Mouse (Mus musculus): ENCODE results near the gene Olfr1055. TPM values are rescaled to one million over a fixed set of nuclear protein-coding genes. Genes with fewer than 3 reads are reported as not detected.
"Not testable (repeated sequence)": the region's sequence is repeated elsewhere in the genome, so short reads cannot be mapped to it uniquely, and the experiment has no call there.

Gene Olfr1055
- not detected for total RNA-seq (2021)
- long read RNA-seq, result 0 reads

- no peak for DNase-seq (ENCODE audit: low spot score in 2 of 2)
These were observed at the start of gene Olfr1055 for GRCm38 (mm10) chr2:86350184-86350583. Gene Olfr1055, minus strand, starts transcription at chr2:86350284.

- DNase-seq (ENCODE audit: low spot score in 2 of 2), result no peak
These were observed 45.0 kb upstream of the Olfr1055 start for GRCm38 (mm10) chr2:86395114-86395513.

- DNase-seq (ENCODE audit: low spot score in 2 of 2), result not testable (repeated sequence)
These were observed 38.4 kb upstream of the Olfr1055 start, which contains the start of gene Olfr1058 for GRCm38 (mm10) chr2:86388461-86388860. Gene Olfr1058, minus strand, starts transcription at chr2:86388561.

- no peak for DNase-seq (ENCODE audit: low spot score in 2 of 2)
These were observed 28.2 kb upstream of the Olfr1055 start, which contains the start of gene Olfr1057 for GRCm38 (mm10) chr2:86378293-86378692. Gene Olfr1057, minus strand, starts transcription at chr2:86378393.

GRCm38 (mm10) chr2:86366342-86366741 lies 16.3 kb upstream of the Olfr1055 start:
- DNase-seq (ENCODE audit: low spot score in 2 of 2), result not testable (repeated sequence)

- DNase-seq (ENCODE audit: low spot score in 2 of 2), result no peak
These were observed 12.3 kb upstream of the Olfr1055 start, which contains the start of gene Olfr1056 for GRCm38 (mm10) chr2:86362369-86362768. Gene Olfr1056, minus strand, starts transcription at chr2:86362469.

GRCm38 (mm10) chr2:86351751-86352150 lies 1.7 kb upstream of the Olfr1055 start:
- not testable (repeated sequence) for DNase-seq (ENCODE audit: low spot score in 2 of 2)

- no peak for DNase-seq (ENCODE audit: low spot score in 2 of 2)
These were observed 14.8 kb downstream of the Olfr1055 start, which contains the start of gene Olfr1054 for GRCm38 (mm10) chr2:86335333-86335732. Gene Olfr1054, minus strand, starts transcription at chr2:86335433.

- no peak for DNase-seq (ENCODE audit: low spot score in 2 of 2)
These were observed 34.9 kb downstream of the Olfr1055 start, which contains the start of gene Olfr1053 for GRCm38 (mm10) chr2:86315184-86315583. Gene Olfr1053, minus strand, starts transcription at chr2:86315284.

Other genes with a start within 250 kb of the Olfr1055 start
- gene Olfr1039, start 214.4 kb downstream of the Olfr1055 start, total RNA-seq (2021), result not detected
- not detected for gene Olfr1040, start 203.6 kb downstream of the Olfr1055 start, total RNA-seq (2021)
- not detected for gene Olfr1042, start 188.4 kb downstream of the Olfr1055 start, total RNA-seq (2021)
- gene Olfr1043, start 182.8 kb downstream of the Olfr1055 start, total RNA-seq (2021), result not detected
- gene Olfr1044, start 172.5 kb downstream of the Olfr1055 start, total RNA-seq (2021), result not detected
- gene Olfr52, start 164.6 kb downstream of the Olfr1055 start, total RNA-seq (2021), result not detected
- not detected for gene Olfr1045, start 147.3 kb downstream of the Olfr1055 start, total RNA-seq (2021)
- not detected for gene Olfr1046, start 131.0 kb downstream of the Olfr1055 start, total RNA-seq (2021)
- gene Olfr1047, start 118.9 kb downstream of the Olfr1055 start, total RNA-seq (2021), result not detected
- gene Olfr1048, start 110.0 kb downstream of the Olfr1055 start, total RNA-seq (2021), result not detected
- gene Olfr1049, start 92.0 kb downstream of the Olfr1055 start, total RNA-seq (2021), result not detected
- not detected for gene Olfr1051, start 71.2 kb downstream of the Olfr1055 start, total RNA-seq (2021)
- not detected for gene Olfr1052, start 57.8 kb downstream of the Olfr1055 start, total RNA-seq (2021)
- gene Olfr1053, start 35.0 kb downstream of the Olfr1055 start, total RNA-seq (2021), result not detected
- not detected for gene Olfr1054, start 14.9 kb downstream of the Olfr1055 start, total RNA-seq (2021)
- not detected for gene Olfr1056, start 12.2 kb upstream of the Olfr1055 start, total RNA-seq (2021)
- gene Olfr1057, start 28.1 kb upstream of the Olfr1055 start, total RNA-seq (2021), result not detected
- gene Olfr1058, start 38.3 kb upstream of the Olfr1055 start, total RNA-seq (2021), result not detected
- not detected for gene Olfr1061, start 63.8 kb upstream of the Olfr1055 start, total RNA-seq (2021)
- not detected for gene Olfr1062, start 76.5 kb upstream of the Olfr1055 start, total RNA-seq (2021)
- gene Olfr1065, start 100.3 kb upstream of the Olfr1055 start, total RNA-seq (2021), result not detected
- gene Olfr1066, start 106.0 kb upstream of the Olfr1055 start, total RNA-seq (2021), result not detected
- gene Olfr228, start 137.1 kb upstream of the Olfr1055 start, total RNA-seq (2021), result not detected
- gene Olfr1076, start 158.2 kb upstream of the Olfr1055 start, total RNA-seq (2021), result not detected
- gene Olfr1079, start 192.2 kb upstream of the Olfr1055 start, total RNA-seq (2021), result not detected
- not detected for gene Olfr1080, start 208.0 kb upstream of the Olfr1055 start, total RNA-seq (2021)
- not detected for gene Olfr1082, start 248.7 kb upstream of the Olfr1055 start, total RNA-seq (2021)